23 mouse cellular contexts compared by ENCODE assay signal in the genomic region with DNA sequence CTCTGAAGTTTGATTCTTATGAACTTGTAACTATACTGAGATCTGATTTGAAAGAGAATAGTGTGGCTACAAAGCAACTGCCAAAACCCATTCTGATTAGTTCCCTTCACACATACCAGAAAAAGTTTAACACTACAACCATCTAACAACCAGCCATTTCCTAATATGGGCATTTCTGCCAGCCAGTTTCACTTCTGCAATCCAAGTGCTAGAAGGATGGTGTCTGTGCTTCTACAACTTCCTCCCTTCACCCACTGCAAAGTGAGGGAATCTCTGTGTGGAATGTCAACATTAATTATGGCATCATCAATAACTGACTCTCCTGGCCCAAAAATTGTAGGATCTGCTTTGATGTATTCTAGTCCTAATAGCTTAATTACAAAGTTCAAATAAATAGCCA. TPM values are rescaled to one million over a fixed set of nuclear protein-coding genes. Genes with fewer than 3 reads are reported as not detected.
A peak's percentile ranks its signal among the peaks of the same experiment; 100 is the strongest.
DNase-seq lines count a peak whose midpoint lies in the region; ATAC-seq and TF ChIP-seq lines count a peak whose summit lies in the region.
"Had no signal": no experiment of that assay in that cellular context is flagged by ENCODE, and none has a peak within 500 bp of the region (broad histone marks: within the 10 kb centered on the region; RNA-seq: fewer than 3 reads in every experiment).

No protein-coding gene starts in this region.

- H3K4me3 ChIP-seq in lung, adult 2 months (replicated peaks; ENCODE audit: extremely low read depth, low read depth, low read length), result no peak overlapping the region
- H3K4me3 ChIP-seq: heart, embryonic 13.5 days; hindbrain, embryonic 15.5 days; layer of hippocampus, adult 2 months; megakaryocyte, embryonic 14.5 days; midbrain, embryonic 15.5 days; neural tube, embryonic 12.5 days had no signal

- peak; percentile 97 for ATAC-seq in granulocyte monocyte progenitor cell, adult 5-6 weeks (replicated peaks; ENCODE audit: poor library complexity, severe bottlenecking)
- ATAC-seq: activated CD4-positive, CD25-positive, alpha-beta regulatory T cell, adult 4 months; forebrain, embryonic 16.5 days; midbrain, embryonic 15.5 days had no signal

- TF ChIP-seq POLR2A in lung, adult 2 months (IDR thresholded peaks at IDR 0.05; ENCODE audit: borderline replicate concordance, extremely low read depth, low read depth, low read length), result no peak

- DNase-seq in lung, postnatal 25 days (ENCODE audit: low spot score), result peak; percentile 44
- no peak for DNase-seq in lung, adult 2 months
- DNase-seq in B cell, adult 2 months, result peak; percentile 77 to 78
- DNase-seq in natural killer cell, adult 2 months (ENCODE audit: low spot score in 2 of 2), result peak; percentile 17 to 54
- DNase-seq in kidney, postnatal 10 days, result no peak
- DNase-seq in ovary, adult 18-20 months (ENCODE audit: low spot score), result no peak
- DNase-seq: adrenal gland, postnatal 14 days; cerebellum, adult 11 months; cerebellum, postnatal 10 days; embryo, embryonic 11 days; heart, postnatal 36 days; kidney, adult 11 months; left cerebral cortex, postnatal 4 days; liver had no signal

- no peak for TF ChIP-seq CTCF in lung, adult 2 months (IDR thresholded peaks at IDR 0.05; ENCODE audit: insufficient read depth, low read length)

- no peaks in the 10 kb centered on the region for H3K4me1 ChIP-seq in lung, adult 2 months (ENCODE audit: control insufficient read depth, insufficient read depth, low read length)
- H3K4me1 ChIP-seq: hindbrain, embryonic 15.5 days; midbrain, embryonic 15.5 days; neural tube, embryonic 12.5 days had no signal

RNA-seq across cellular contexts. Expression of a gene that starts 17.7 kb away (rescaled TPM):
- 16.4 and 16.6 TPM in 2 replicates for polyA plus RNA-seq in lung, adult 2 months (2012; rRNA removed)
- total RNA-seq in granulocyte monocyte progenitor cell, adult 5-6 weeks (2014; fragmentation: Nextera tagmentation), result 2.0 and 3.6 TPM in 2 replicates
- total RNA-seq in granulocyte monocyte progenitor cell, adult 5-6 weeks (2017), result 0.99 and 1.3 TPM in 2 replicates

RNA-seq across cellular contexts. Expression of a gene that starts 56.5 kb away (rescaled TPM):
- 131 and 138 TPM in 2 replicates for polyA plus RNA-seq in lung, adult 2 months (2012; rRNA removed)
- total RNA-seq in granulocyte monocyte progenitor cell, adult 5-6 weeks (2014; fragmentation: Nextera tagmentation), result 84.9 and 113 TPM in 2 replicates
- 11.7 and 19.3 TPM in 2 replicates for total RNA-seq in granulocyte monocyte progenitor cell, adult 5-6 weeks (2017)

Comparison
In these comparisons a context has a peak if more than half of its experiments do, and no peak if none do; other contexts are left out.
1. DNase-seq: peak in lung, postnatal 25 days (single experiment), B cell, adult 2 months (2 of 2) and natural killer cell, adult 2 months (2 of 2); none in lung, adult 2 months (single experiment), kidney, postnatal 10 days (single experiment) and ovary, adult 18-20 months (single experiment).